In genomic region chr19:32266385-32267252, GRCm38 (mm10) we compare ENCODE assay signal across 9 mouse cellular contexts.
DNase-seq lines count a peak whose midpoint lies in the region; ATAC-seq and TF ChIP-seq lines count a peak whose summit lies in the region.
"Had no signal": no experiment of that assay in that cellular context is flagged by ENCODE, and none has a peak within 500 bp of the region (broad histone marks: within the 10 kb centered on the region; RNA-seq: fewer than 3 reads in every experiment).

No protein-coding gene starts in this region.

- no peak overlapping the region for H3K4me3 ChIP-seq in heart, postnatal 0 days (ENCODE audit: low read depth, low read length)
- no peak overlapping the region for H3K4me3 ChIP-seq in heart, embryonic 11.5 days (ENCODE audit: low read depth, low read length)
- H3K4me3 ChIP-seq: hindbrain, embryonic 12.5 days had no signal

- no peak for TF ChIP-seq EP300 in heart, postnatal 0 days (IDR thresholded peaks at IDR 0.05; ENCODE audit: low read depth)

- no peaks in the 10 kb centered on the region for H3K36me3 ChIP-seq in heart, postnatal 0 days (replicated peaks; ENCODE audit: control insufficient read depth, insufficient read depth, low read length)
- no peaks in the 10 kb centered on the region; the same call in 1 of the 2 replicates for H3K36me3 ChIP-seq in heart, embryonic 11.5 days (ENCODE audit: control insufficient read depth, insufficient read depth, low read length)
- H3K36me3 ChIP-seq: hindbrain, embryonic 12.5 days had no signal

- no peaks in the 10 kb centered on the region for H3K27me3 ChIP-seq in heart, postnatal 0 days (ENCODE audit: control insufficient read depth, insufficient read depth, low read length)
- H3K27me3 ChIP-seq in heart, embryonic 11.5 days (ENCODE audit: control insufficient read depth, insufficient read depth, low read length) = no peaks in the 10 kb centered on the region
- H3K27me3 ChIP-seq: hindbrain, embryonic 12.5 days had no signal

- peaks cover 13% of the 10 kb centered on the region for H3K4me1 ChIP-seq in heart, postnatal 0 days (ENCODE audit: control insufficient read depth, insufficient read depth)
- peaks cover 16% of the 10 kb centered on the region for H3K4me1 ChIP-seq in heart, embryonic 11.5 days (ENCODE audit: control insufficient read depth, insufficient read depth, low read length)
- H3K4me1 ChIP-seq: hindbrain, embryonic 12.5 days had no signal

- H3K4me2 ChIP-seq in heart, postnatal 0 days (ENCODE audit: low read depth, low read length) = no peak overlapping the region
- H3K4me2 ChIP-seq in heart, embryonic 11.5 days = no peak overlapping the region
- H3K4me2 ChIP-seq: hindbrain, embryonic 12.5 days had no signal

- no peak overlapping the region for H3K27ac ChIP-seq in heart, postnatal 0 days (ENCODE audit: low read depth)
- no peak overlapping the region for H3K27ac ChIP-seq in heart, embryonic 11.5 days (ENCODE audit: low read depth, low read length)
- H3K27ac ChIP-seq: hindbrain, embryonic 12.5 days had no signal

- DNase-seq in heart, postnatal 0 days (ENCODE audit: low spot score) = peak; percentile 43
- DNase-seq in B cell, adult 2 months = peak; percentile 64 to 70
- DNase-seq in gonadal fat pad, adult 2 months (ENCODE audit: low read depth) = peak; percentile 46
- DNase-seq in skeletal muscle tissue, adult 2 months (ENCODE audit: low read depth, low spot score) = peak; percentile 32
- no peak for DNase-seq in urinary bladder, postnatal 36 days (ENCODE audit: low spot score in 2 of 2)
- no peak for DNase-seq in right cerebral cortex, adult 2 months (ENCODE audit: low spot score in 2 of 2)
- no peak for DNase-seq in testis, postnatal 14 days (ENCODE audit: low spot score)

- WGBS in heart, postnatal 0 days = 71% methylated on average over 9 of the region's 9 CpGs
- WGBS in heart, embryonic 11.5 days (ENCODE audit: insufficient replicate concordance) = 82% methylated on average over 9 of the region's 9 CpGs

- no peaks in the 10 kb centered on the region for H3K9me3 ChIP-seq in heart, postnatal 0 days (replicated peaks; ENCODE audit: control insufficient read depth, low read length)
- H3K9me3 ChIP-seq in heart, embryonic 11.5 days (replicated peaks; ENCODE audit: control insufficient read depth, low read length) = no peaks in the 10 kb centered on the region
- H3K9me3 ChIP-seq: hindbrain, embryonic 12.5 days had no signal

- TF ChIP-seq CTCF in heart, postnatal 0 days (IDR thresholded peaks at IDR 0.05; ENCODE audit: low read depth) = no peak

- no peak overlapping the region for H3K9ac ChIP-seq in heart, postnatal 0 days (replicated peaks; ENCODE audit: low read depth, low read length)
- no peak overlapping the region for H3K9ac ChIP-seq in heart, embryonic 11.5 days (ENCODE audit: low read depth, low read length)
- H3K9ac ChIP-seq: hindbrain, embryonic 12.5 days had no signal

- no peak for ATAC-seq in heart, postnatal 0 days (ENCODE audit: insufficient read depth, low read depth)
- ATAC-seq in heart, embryonic 11.5 days (replicated peaks; ENCODE audit: insufficient number of reproducible peaks, low FRiP score, low TSS enrichment) = no peak

Comparison
In these comparisons a context has a peak if more than half of its experiments do, and no peak if none do; other contexts are left out.
1. DNase-seq: peak in heart, postnatal 0 days (single experiment), B cell, adult 2 months (2 of 2), gonadal fat pad, adult 2 months (single experiment) and skeletal muscle tissue, adult 2 months (single experiment); none in urinary bladder, postnatal 36 days (0 of 2), right cerebral cortex, adult 2 months (0 of 2) and testis, postnatal 14 days (single experiment).